Mouse (Mus musculus) layer of hippocampus, adult 9-10 months (tissue): ENCODE measurements around the gene Gm9958.
A peak's percentile ranks its signal among the peaks of the same experiment; 100 is the strongest.

Experiments
- DNase-seq: peaks from one replicate; pipeline ENCODE4 v3.0.0; 2022; ENCODE audit warnings: low spot score

Gm9958 gene

GRCm38 (mm10) chr5:90405210-90405609 lies 38.2 kb downstream of the Gm9958 start:
- peak; percentile 75 for DNase-seq

- DNase-seq = no peak
Measured at GRCm38 (mm10) chr5:90414142-90414924, 47.3 kb downstream of the Gm9958 start.

GRCm38 (mm10) chr5:90414925-90415295 lies 47.9 kb downstream of the Gm9958 start:
- DNase-seq = no peak
